Mouse (Mus musculus): ENCODE results near the gene Jak2. TPM values are rescaled to one million over a fixed set of nuclear protein-coding genes. Genes with fewer than 3 reads are reported as not detected.

Gene Jak2
- polyA plus RNA-seq, 1 experiment = 0.67 TPM

DNA sequence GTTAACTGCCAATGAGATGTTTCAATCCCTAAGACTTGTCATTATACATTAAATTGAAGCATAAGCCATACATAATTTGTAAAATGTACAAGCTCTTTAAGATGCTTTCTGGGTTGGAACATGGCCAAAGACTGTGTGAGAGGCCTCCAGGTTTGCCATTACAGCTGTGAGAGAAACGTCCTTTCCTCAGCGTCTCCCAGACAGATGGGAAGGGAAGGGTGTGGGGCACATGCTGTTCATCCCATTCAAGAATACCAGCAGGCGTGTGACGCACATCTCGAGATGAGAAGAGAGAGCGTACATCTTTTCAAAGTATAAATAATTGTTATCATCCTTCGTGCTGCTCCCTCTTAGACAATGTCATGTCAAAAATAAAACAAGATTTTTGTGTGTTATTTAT is 61.0 kb downstream of the Jak2 start:
- H3K27me3 ChIP-seq (ENCODE audit: control insufficient read depth) = no peaks in the 10 kb centered on the region
- no peaks in the 10 kb centered on the region; the same call in 1 of the 2 replicates for H3K9me3 ChIP-seq (ENCODE audit: control insufficient read depth, low read length)
- H3K36me3 ChIP-seq (ENCODE audit: control insufficient read depth) = peaks cover 82% of the 10 kb centered on the region
- TF ChIP-seq TAL1 (IDR thresholded peaks at IDR 0.05; ENCODE audit: low read length) (no peak), GATA1 (IDR thresholded peaks at IDR 0.05; ENCODE audit: low read length) (no peak)
- no peaks in the 10 kb centered on the region for H3K4me1 ChIP-seq (ENCODE audit: control insufficient read depth)
- H3K4me3 ChIP-seq (replicated peaks) = no peak overlapping the region

DNA sequence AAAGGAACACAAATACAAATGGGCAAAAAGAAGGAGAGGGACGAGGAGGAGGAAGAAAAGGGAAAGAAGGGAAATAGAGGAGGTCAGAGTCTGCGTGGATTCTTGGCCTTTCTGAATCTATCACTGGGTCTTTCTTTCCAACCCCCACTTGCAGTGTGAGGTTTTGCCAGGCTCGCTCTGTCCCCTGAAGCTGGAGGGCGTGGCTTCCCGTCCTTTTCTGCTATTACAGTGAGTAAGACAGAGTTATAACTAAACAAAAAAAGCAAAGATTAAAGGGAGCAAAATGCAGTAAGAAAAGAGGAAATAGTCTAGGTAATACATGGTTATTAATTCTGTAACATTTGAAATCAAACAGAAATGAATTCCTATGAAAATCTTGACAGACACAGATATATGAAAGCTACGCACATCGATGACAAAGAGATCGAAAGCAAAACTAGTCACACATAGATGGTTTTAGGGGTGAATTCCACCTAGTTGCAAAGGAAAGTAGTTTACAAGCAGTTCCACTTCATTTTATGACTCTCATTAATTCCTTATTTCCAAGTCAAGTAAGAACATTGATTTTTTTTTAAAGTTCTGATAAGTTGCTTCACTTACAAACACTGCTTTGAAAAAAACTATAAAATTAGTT is 71.9 kb downstream of the Jak2 start:
- Histone ChIP-seq H3K4me3 (replicated peaks) (no peak overlapping the region), H3K36me3 (ENCODE audit: control insufficient read depth) (no peaks in the 10 kb centered on the region), H3K27me3 (ENCODE audit: control insufficient read depth) (peaks cover 22% of the 10 kb centered on the region), H3K4me1 (ENCODE audit: control insufficient read depth) (peaks cover 24% of the 10 kb centered on the region), H3K9me3 (ENCODE audit: control insufficient read depth, low read length) (no peaks in the 10 kb centered on the region)
- TF ChIP-seq TAL1 (IDR thresholded peaks at IDR 0.05; ENCODE audit: low read length) (no peak), GATA1 (IDR thresholded peaks at IDR 0.05; ENCODE audit: low read length) (no peak)

DNA sequence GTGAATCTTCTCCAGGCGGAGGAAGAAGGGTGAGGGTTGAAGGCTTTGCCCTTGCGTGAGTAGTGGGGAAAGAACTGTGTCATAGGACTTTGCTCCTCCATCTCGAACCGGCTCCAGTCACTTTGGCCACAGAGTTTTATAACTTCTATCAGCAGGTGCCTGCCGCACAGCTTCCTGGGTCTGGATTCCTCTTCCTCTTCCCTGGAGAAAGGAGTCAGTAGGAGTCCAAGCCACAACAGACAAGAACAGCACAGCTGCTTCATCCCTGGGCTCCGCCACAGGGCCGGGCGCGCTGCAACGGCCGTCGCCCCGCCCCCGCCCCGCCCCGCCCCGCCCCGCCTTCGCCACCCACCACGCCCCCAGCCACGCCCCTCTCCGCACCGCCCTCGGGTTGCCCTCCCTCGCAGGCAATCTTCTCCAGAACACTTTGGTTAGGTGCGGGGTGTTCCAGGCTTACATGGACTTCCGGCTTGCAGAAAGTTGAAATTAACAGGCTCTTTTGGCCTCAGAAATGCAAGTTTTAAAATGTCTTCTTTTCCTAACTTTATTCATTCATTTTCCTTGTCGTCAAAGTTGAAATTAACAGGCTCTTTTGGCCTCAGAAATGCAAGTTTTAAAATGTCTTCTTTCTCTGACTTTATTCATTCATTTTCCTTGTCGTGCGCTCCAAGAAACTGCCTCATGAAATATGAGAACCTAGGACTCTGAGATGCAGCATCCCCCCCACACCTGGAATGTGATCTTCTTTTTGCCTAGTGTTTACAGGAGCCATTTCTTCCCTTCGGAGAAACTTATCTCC is 73.6 kb downstream of the Jak2 start, which contains the start of gene Insl6:
Gene Insl6 (minus strand): TSS at position 304 of the 799 bp plus-strand sequence.
- Histone ChIP-seq H3K4me3 (replicated peaks) (peak within 1 kb of the TSS; percentile 56), H3K9me3 (ENCODE audit: control insufficient read depth, low read length) (no peaks in the 10 kb centered on the region), H3K4me1 (ENCODE audit: control insufficient read depth) (peaks cover 24% of the 10 kb centered on the region), H3K36me3 (ENCODE audit: control insufficient read depth) (no peaks in the 10 kb centered on the region), H3K27me3 (ENCODE audit: control insufficient read depth) (peaks cover 30% of the 10 kb centered on the region)
- TF ChIP-seq GATA1 (IDR thresholded peaks at IDR 0.05; ENCODE audit: low read length) (no peak), TAL1 (IDR thresholded peaks at IDR 0.05; ENCODE audit: low read length) (no peak)

DNA sequence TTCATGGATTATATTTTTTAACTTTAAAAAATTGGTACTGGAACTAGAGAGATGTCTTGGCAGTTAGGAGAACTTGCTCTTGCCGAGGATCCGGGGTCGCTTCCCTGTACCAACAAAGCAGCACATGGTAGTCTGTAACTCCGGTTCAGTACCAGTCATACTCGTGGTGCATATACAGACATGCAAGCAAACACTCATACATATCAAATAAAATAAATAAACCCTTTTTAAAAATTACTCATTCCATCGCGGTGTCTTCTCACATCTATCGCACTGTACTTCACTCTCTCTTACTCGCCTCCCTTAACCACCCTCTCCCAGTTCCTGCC is 74.2 kb downstream of the Jak2 start:
- peaks cover 24% of the 10 kb centered on the region for H3K4me1 ChIP-seq (ENCODE audit: control insufficient read depth)
- no peaks in the 10 kb centered on the region for H3K9me3 ChIP-seq (ENCODE audit: control insufficient read depth, low read length)
- peak overlapping the region; percentile 40 for H3K4me3 ChIP-seq (replicated peaks)
- H3K27me3 ChIP-seq (ENCODE audit: control insufficient read depth) = peaks cover 34% of the 10 kb centered on the region
- H3K36me3 ChIP-seq (ENCODE audit: control insufficient read depth) = no peaks in the 10 kb centered on the region
- no peak for TF ChIP-seq TAL1 (IDR thresholded peaks at IDR 0.05; ENCODE audit: low read length)
- no peak for TF ChIP-seq GATA1 (IDR thresholded peaks at IDR 0.05; ENCODE audit: low read length)

DNA sequence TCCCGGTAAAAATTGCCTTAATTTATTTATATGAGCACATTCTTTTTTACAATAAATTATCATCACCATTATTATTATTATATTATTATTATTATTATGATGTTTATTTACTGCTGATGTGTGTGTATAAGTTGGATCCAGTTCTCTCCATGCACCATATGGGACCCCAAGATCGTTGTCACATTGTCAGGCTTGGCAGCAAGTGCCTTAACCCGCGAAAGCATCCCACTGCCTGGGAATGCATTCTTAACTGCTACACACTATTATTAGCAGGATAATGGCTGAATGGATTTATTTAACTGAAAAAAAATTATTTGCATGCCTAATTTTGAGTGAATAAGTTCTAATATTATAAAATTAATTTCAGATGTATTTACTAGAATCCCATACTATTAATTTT is 74.8 kb downstream of the Jak2 start:
- TF ChIP-seq TAL1 (IDR thresholded peaks at IDR 0.05; ENCODE audit: low read length) (no peak), GATA1 (IDR thresholded peaks at IDR 0.05; ENCODE audit: low read length) (no peak)
- no peaks in the 10 kb centered on the region for H3K36me3 ChIP-seq (ENCODE audit: control insufficient read depth)
- peaks cover 34% of the 10 kb centered on the region for H3K27me3 ChIP-seq (ENCODE audit: control insufficient read depth)
- H3K4me3 ChIP-seq (replicated peaks) = no peak overlapping the region
- no peaks in the 10 kb centered on the region for H3K9me3 ChIP-seq (ENCODE audit: control insufficient read depth, low read length)
- H3K4me1 ChIP-seq (ENCODE audit: control insufficient read depth) = peaks cover 24% of the 10 kb centered on the region

DNA sequence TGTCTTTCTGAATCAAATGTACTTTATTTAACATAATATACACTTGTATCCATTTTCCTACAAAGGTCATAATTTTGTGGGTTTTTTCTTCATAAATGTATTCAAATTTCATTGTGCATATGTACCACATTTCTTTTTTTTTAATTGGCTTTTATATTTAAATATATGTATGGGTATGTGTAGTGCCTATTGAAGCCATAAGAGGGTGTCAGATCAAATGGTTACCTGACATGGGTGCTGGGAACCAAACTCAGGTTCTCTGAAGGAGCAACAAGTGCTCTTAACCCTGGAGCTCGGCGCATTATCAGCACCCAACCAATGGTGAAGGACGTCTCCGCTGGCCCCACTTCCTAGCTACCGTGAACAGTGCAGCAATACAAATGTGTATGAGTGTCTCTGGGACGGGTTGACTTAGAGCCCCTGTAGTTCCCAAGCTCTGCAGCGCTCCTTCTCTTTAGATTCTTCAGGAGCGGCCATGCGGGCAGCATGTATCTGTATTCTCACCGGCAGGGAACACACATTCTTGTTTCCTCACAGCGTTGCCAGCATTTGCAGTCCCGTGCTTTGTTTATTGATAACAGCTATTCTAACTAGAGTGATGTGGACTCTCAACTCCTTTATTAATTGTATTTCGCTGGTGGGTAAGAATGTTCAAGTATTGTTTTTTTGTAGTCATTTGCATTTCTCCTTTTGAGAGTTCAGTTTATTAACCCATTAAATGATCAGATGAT is 75.4 kb downstream of the Jak2 start:
- no peak overlapping the region for H3K4me3 ChIP-seq (replicated peaks)
- H3K4me1 ChIP-seq (ENCODE audit: control insufficient read depth) = peaks cover 24% of the 10 kb centered on the region
- H3K9me3 ChIP-seq (ENCODE audit: control insufficient read depth, low read length) = no peaks in the 10 kb centered on the region
- H3K27me3 ChIP-seq (ENCODE audit: control insufficient read depth) = peaks cover 39% of the 10 kb centered on the region
- H3K36me3 ChIP-seq (ENCODE audit: control insufficient read depth) = no peaks in the 10 kb centered on the region
- TF ChIP-seq TAL1 (IDR thresholded peaks at IDR 0.05; ENCODE audit: low read length) = no peak
- TF ChIP-seq GATA1 (IDR thresholded peaks at IDR 0.05; ENCODE audit: low read length) = no peak

DNA sequence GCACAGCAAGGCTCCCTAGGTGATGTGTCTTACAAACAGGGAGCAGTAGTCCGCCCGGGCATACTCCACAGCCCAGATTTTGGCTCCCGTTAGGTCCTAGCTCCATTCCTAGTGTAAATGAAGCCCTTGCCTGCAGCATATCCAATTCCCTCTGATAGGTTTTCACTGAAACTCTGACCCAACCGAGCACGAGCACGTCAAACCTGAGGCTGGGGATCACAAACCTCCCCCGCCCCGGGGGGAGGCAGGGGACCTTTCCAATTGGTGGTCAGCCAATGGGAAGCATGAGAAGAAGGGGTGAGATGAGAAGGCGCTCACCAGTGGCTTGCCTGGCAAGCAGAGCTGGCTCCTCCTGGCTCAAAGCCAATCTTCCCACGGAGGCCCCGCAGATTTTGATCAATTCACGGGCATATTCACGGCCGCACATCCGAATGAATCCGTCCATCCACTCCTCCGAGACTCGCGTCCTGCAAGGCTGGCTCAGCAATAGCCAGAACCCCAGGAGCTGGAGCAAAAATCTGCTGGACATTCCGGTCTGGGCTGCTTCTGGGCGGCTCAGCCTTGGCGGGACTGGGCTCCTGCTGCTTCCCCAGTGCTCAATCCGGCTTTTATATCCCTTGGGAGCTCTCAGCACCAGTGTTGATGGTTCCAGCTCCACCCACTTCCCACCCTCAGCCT is 82.6 kb downstream of the Jak2 start, which contains the start of gene Rln1:
Gene Rln1 (minus strand): TSS at position 603 of the 678 bp plus-strand sequence.
- no peaks in the 10 kb centered on the region for H3K9me3 ChIP-seq (ENCODE audit: control insufficient read depth, low read length)
- H3K27me3 ChIP-seq (ENCODE audit: control insufficient read depth) = peaks cover 62% of the 10 kb centered on the region
- H3K4me3 ChIP-seq (replicated peaks) = no peak within 1 kb of the TSS
- no peaks in the 10 kb centered on the region for H3K36me3 ChIP-seq (ENCODE audit: control insufficient read depth)
- no peaks in the 10 kb centered on the region; the same call in 1 of the 2 replicates for H3K4me1 ChIP-seq (ENCODE audit: control insufficient read depth)
- no peak for TF ChIP-seq GATA1 (IDR thresholded peaks at IDR 0.05; ENCODE audit: low read length)
- no peak for TF ChIP-seq TAL1 (IDR thresholded peaks at IDR 0.05; ENCODE audit: low read length)

DNA sequence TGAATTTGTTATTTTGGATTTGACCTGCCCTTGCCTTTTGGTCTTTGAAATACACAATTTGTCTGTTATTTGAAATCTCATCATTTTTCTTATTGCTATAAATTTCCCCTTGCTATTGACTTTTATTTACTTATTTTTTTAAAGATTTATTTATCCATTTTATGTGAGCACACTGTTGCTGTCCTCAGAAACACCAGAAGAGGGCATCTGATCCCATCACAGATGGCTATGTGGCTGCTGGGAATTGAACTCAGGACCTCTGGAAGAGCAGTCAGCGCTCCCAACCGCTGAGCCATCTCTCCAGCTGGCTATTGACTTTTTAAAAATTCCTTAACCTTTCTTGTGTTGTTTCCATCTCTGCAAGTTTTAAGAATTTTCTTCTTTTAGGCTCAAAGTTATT is 85.0 kb downstream of the Jak2 start:
- TF ChIP-seq GATA1 (IDR thresholded peaks at IDR 0.05; ENCODE audit: low read length) (no peak), TAL1 (IDR thresholded peaks at IDR 0.05; ENCODE audit: low read length) (no peak)
- Histone ChIP-seq H3K27me3 (ENCODE audit: control insufficient read depth) (peaks cover 51% of the 10 kb centered on the region), H3K36me3 (ENCODE audit: control insufficient read depth) (no peaks in the 10 kb centered on the region), H3K9me3 (ENCODE audit: control insufficient read depth, low read length) (no peaks in the 10 kb centered on the region), H3K4me3 (replicated peaks) (no peak overlapping the region), H3K4me1 (ENCODE audit: control insufficient read depth) (no peaks in the 10 kb centered on the region; the same call in 1 of the 2 replicates)
